Mouse (Mus musculus) cerebellum, adult (tissue): Measurements from ENCODE around the gene Gm13289.
"Not testable (repeated sequence)": the region's sequence is repeated elsewhere in the genome, so short reads cannot be mapped to it uniquely, and the experiment has no call there.

Experiments used
- ATAC-seq: cut with Nextera tagmentation; 2 replicates; pipeline ENCODE4 v1.9.2; 2017; ENCODE audit warnings: mild to moderate bottlenecking, moderate library complexity, mixed read lengths; ENCODE audit not compliant: insufficient number of reproducible peaks, low FRiP score, low TSS enrichment

Gene Gm13289

DNA sequence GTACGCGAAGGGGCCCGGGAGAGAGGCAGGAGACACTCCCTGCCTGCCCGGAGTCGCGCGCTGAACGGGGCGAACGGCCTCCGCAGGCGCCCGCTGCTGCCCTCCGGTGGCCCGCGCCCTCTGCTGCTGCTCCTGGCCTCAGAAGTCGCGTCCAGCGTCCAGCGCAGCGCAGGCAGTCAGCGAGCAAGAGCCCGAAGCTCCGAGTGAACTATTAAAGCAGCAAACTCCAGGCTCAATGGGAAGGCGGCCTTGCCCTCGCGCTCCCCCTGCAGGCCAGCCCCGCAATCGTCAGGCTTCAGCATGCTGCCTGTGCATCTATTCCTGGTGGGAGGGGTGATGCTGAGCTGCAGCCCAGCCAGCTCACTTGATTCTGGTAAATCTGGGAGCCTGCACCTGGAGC lies at the start of gene Gm13289:
Gm13289 (plus strand) TSS at position 301 of the 400 bp plus-strand sequence.
- ATAC-seq, result not testable (repeated sequence)

DNA sequence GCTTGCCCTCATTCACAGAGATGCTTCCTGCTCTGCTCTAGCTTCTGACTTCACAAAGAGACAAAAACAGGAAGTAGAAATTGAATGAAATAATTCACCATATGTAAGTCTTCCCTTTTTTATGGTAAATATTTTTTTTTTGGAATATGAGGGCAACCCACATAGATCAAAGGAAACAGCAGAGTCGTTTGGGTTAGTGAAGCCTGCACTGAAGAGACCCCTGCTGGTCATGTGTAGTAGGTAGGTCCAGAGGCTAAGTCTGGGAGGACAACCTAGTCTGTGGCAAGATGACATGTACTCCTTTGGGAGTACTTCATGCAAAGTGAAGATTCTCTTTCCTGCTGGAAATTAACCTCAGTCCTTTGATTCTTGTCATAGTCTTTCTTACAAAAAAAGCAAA lies 49.4 kb upstream of the Gm13289 start:
- no peak for ATAC-seq

DNA sequence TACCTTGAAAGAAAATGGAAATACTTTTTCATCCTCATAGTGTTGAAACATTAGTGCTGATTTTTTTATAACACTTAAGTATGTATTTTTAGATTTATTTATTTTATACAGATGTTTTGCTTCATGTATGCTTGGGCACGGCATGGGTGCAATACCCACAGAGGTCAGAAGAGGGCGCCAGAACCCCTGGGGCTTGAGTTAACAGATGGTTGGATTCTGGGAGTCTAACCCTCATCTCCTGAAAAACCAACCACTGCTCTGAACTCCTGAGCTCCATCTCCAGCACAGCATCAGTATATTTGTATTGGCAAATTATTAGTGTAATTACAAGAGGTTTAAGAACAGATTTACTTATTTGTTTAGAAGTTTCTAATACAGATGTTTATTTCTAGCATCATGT lies 38.2 kb upstream of the Gm13289 start:
- ATAC-seq, result peak; percentile 36; the same call in 1 of the 2 replicates

DNA sequence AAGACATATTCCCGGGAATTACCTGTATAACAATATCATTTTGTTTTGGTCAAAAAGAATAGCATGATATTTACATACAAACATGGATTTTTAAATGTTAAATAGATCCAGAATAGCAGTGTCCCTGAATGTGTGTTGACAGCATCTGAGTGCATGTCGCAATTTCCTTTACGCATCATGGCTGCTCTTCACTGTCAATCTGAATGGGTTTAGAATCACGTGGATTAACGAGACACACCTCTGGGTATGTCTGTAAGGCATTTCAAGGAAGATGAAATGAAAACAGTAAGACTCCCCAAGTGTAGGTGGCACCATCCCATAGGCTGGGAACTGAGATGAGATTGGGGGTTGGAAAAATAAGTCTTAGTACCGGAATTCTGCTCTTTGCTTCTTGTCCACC lies 37.7 kb upstream of the Gm13289 start:
- no peak for ATAC-seq

DNA sequence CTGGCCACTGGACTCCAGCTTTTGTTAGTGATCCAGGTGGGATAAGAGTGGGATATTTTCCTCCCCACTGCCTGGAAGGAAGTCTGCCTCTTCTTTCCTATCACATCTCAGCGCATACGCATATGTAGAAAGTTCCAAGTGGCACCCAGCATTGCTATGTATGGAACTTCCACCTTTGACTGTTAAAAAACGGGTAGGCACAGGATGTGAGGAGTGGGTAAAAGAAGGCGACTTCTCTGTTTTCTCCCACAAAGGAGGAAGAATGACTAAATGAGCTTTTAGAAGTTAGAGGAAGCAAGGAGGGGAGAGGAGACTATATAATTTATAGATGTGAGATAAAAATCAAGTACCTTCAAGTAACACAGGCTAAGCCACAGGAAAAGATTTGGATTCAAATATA lies 35.3 kb upstream of the Gm13289 start:
- no peak for ATAC-seq

DNA sequence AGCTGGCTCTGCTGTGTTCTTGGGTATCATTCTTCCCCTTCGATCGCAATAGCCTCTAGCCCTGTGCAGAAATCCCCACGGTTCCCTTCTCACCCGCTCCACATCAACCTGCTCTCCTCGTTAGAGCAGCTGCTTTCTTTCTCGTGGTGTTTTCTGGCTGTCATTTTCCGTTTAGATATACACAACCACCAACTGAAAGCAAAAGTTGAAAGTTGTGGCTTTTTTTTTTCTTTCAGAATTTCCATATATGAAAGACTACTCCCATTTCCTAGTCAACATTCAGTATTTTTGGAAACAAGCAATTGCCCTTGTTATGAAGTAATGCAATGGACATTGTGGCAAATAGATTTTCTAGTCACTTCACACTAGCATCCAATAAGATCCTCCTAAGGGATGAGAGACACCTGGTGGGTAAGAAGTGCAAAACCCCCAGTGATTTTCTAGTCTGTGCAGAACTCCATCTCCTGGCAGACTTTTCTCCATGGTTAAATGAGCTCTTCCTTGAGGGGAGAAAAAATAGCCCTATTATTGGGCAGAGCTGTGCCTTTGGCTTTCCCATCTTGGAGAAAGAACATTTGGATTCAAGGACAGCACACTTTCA lies 33.9 kb upstream of the Gm13289 start:
- no peak for ATAC-seq

DNA sequence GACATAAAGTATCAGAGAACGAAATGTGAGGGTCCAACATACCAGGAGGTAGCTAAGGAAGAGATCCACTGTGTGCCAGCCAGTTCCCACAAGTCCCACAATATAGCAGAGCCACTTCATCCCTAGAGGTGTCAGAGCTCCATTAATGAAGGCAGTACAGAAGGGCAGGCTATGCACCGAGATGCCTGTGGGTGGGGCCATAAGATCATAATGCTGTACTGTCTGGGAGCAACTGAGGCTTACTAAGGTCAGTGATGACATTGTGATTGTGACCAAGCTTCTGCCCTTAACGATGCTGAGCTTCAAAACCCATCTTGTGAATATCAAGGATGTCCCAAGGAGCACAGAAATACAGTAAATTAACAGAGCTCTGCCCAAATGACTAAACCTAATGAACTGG lies 32.5 kb upstream of the Gm13289 start:
- 0 out of 2 replicates have a peak, but pooled peaks have one; percentile 61 for ATAC-seq

DNA sequence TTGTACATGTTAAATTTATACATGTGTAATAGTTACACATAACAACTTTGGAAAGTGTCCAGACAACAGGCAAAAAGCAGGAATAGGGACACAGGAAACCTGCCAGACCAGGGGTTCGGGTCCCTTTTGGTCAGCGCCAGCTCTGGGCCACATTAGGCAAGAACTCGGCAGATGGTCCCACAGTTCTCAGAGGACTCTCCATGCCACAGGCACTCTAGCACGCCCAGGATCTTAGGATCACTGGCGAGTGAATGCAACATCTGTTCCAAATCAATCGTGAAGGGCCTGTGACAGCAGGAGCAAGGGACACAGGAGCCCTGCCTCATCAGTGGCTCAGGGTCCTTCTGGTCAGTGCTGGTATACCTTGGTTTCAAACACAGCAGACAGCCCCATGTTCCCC lies 26.8 kb upstream of the Gm13289 start:
- ATAC-seq, result no peak

DNA sequence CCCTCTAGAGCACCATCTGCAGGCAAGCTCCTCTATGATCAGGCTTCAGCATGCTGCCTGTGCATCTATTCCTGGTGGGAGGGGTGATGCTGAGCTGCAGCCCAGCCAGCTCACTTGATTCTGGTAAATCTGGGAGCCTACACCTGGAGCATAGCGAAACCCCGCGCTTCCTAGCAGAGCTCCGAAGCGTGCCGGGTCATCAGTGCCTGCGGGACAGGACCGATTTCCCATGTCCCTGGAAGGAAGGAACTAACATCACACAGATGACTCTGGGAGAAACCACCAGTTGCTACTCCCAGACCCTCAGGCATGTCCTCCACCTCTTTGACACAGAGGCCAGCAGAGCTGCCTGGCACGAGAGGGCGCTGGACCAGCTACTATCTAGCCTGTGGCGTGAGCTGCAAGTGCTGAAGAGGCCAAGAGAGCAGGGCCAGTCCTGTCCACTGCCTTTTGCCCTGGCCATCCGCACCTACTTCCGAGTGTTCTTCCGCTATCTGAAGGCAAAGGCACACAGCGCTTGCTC lies 21.8 kb upstream of the Gm13289 start, which contains the start of gene Gm13271:
Gm13271 (plus strand) TSS at position 51 of the 523 bp plus-strand sequence.
- not testable (repeated sequence) for ATAC-seq

DNA sequence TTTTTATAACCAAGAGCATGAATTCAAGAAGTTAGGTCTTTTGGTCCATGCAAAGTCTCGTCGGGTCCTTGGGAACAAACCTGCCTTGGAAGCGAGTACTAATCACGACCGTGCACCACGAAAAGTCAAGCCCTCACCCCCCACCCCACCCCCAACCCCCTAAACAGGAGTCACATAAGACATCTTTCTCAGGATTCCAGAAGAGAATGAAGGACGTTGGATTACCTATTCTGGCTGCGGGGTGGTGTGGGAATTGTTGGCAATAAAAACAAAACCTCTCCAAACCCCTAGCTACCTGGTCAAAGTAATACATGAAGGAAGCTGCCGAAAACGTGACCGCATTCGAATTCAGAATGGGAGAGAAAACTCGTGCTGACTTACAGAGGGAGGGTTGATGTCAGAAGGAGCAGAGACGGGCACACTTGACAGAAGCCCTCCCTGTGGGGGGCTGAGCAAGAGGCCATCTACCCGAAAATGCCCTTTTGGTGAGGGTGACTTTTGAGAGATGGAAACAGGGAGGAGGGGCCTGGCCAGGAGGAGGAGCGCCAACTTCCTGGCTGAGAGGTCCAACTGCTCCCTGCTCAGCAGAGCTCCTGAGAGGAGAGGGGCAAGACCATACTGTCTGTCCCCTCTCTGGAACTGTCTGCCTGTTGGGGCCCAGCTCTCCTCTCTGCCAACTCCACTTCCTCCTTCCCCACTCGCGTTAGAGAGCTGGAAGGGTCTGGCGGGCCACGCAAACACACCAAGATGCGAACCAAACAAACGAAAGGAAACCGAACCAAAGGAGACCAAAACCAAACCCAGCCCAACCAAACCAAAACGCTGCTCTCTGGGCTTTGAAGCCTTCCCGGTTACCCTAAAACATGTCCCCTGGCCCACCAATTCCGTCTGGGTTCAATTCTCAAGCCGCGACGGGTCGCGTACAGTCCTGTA lies 19.9 kb upstream of the Gm13289 start:
- not testable (repeated sequence) for ATAC-seq

DNA sequence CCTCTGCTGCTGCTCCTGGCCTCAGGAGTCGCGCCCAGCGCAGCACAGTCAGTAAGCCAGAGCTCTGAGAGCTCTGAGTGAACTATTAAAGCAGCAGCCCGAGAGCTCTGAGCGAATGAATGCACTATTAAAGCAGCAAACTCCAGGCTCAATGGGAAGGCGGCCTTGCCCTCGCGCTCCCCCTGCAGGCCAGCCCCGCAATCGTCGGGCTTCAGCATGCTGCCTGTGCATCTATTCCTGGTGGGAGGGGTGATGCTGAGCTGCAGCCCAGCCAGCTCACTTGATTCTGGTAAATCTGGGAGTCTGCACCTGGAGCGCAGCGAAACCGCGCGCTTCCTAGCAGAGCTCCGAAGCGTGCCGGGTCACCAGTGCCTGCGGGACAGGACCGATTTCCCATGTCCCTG lies 19.1 kb upstream of the Gm13289 start:
- peak; percentile 100 for ATAC-seq

DNA sequence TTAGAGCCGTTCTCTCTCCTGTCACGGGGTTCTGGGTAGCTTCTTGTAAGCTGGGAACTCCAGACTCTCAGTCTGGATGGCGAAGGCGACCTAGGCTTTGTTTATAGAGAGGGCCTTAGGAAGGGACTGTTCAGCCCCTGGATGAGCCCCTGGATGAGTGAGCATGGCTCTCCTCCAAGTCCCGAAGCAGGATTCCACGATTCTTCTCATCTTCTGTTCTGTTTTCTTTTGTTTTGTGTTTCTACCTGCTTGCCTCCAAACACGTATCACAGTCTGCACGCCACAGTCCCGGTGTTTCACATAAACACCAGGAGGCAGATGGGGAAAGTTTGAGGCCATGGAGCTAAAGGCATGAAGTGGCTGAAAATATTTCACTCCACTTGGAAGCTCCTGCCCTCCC lies 18.0 kb upstream of the Gm13289 start:
- ATAC-seq, result not testable (repeated sequence)

DNA sequence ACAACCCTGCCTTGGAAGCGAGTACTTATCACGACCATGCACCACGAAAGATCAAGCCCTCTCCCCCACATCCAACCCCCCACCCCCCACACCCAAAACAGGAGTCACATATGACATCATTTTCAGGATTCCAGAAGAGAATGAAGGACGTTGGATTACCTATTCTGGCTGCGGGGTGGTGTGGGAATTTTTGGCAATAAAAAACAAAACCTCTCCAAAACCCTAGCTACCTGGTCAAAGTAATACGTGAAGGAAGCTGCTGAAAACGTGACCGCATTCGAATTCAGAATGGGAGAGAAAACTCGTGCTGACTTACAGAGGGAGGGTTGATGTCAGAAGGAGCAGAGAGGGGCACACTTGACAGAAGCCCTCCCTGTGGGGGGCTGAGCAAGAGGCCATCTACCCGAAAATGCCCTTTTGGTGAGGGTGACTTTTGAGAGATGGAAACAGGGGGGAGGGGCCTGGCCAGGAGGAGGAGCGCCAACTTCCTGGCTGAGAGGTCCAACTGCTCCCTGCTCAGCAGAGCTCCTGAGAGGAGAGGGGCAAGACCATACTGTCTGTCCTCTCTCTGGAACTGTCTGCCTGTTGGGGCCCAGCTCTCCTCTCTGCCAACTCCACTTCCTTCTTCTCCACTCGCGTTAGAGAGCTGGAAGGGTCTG lies 17.0 kb upstream of the Gm13289 start, which contains the start of gene Gm13283:
Gm13283 (plus strand) TSS at position 510 of the 659 bp plus-strand sequence.
- not testable (repeated sequence) for ATAC-seq

DNA sequence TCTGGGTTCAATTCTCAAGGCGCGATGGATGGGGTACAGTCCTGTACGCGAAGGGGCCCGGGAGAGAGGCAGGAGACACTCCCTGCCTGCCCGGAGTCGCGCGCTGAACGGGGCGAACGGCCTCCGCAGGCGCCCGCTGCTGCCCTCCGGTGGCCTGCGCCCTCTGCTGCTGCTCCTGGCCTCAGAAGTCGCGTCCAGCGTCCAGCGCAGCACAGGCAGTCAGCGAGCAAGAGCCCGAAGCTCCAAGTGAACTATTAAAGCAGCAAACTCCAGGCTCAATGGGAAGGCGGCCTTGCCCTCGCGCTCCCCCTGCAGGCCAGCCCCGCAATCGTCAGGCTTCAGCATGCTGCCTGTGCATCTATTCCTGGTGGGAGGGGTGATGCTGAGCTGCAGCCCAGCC lies 16.3 kb upstream of the Gm13289 start:
- not testable (repeated sequence) for ATAC-seq

DNA sequence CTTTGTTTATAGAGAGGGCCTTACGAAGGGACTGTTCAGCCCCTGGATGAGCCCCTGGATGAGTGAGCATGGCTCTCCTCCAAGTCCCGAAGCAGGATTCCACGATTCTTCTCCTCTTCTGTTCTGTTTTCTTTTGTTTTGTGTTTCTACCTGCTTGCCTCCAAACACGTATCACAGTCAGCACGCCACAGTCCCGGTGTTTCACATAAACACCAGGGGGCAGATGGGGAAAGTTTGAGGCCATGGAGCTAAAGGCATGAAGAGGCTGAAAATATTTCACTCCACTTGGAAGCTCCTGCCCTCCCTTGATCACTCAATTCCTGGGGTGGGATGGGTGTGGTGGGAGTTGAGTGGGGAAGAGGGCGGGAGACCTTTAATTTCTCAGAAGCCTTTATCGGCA lies 14.9 kb upstream of the Gm13289 start:
- not testable (repeated sequence) for ATAC-seq

DNA sequence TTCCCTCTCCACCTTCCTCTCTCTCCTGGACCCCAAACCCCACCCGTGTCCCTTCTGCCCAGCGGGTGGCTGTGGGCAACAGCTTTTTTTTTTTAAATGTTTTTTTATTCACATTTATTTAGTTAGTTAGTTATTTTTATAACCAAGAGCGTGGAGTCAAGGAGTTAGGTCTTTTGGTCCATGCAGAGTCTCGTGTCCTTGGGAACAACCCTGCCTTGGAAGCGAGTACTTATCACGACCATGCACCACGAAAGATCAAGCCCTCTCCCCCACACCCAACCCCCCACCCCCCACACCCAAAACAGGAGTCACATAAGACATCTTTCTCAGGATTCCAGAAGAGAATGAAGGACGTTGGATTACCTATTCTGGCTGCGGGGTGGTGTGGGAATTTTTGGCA lies 14.4 kb upstream of the Gm13289 start:
- not testable (repeated sequence) for ATAC-seq

DNA sequence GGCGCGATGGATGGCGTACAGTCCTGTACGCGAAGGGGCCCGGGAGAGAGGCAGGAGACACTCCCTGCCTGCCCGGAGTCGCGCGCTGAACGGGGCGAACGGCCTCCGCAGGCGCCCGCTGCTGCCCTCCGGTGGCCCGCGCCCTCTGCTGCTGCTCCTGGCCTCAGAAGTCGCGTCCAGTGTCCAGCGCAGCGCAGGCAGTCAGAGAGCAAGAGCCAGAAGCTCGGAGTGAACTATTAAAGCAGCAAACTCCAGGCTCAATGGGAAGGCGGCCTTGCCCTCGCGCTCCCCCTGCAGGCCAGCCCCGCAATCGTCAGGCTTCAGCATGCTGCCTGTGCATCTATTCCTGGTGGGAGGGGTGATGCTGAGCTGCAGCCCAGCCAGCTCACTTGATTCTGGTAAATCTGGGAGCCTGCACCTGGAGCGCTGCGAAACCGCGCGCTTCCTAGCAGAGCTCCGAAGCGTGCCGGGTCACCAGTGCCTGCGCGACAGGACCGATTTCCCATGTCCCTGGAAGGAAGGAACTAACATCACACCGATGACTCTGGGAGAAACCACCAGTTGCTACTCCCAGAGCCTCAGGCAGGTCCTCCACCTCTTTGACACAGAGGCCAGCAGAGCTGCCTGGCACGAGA lies 13.2 kb upstream of the Gm13289 start:
- ATAC-seq, result peak; percentile 76; the same call in 1 of the 2 replicates

DNA sequence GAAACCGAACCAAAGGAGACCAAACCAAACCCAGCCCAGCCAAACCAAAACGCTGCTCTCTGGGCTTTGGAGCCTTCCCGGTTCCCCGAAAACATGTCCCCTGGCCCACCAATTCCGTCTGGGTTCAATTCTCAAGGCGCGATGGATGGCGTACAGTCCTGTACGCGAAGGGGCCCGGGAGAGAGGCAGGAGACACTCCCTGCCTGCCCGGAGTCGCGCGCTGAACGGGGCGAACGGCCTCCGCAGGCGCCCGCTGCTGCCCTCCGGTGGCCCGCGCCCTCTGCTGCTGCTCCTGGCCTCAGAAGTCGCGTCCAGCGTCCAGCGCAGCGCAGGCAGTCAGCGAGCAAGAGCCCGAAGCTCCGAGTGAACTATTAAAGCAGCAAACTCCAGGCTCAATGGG lies 3.2 kb upstream of the Gm13289 start, which contains the start of gene Gm13290:
Gm13290 (plus strand) TSS at position 301 of the 400 bp plus-strand sequence.
- ATAC-seq, result not testable (repeated sequence)

DNA sequence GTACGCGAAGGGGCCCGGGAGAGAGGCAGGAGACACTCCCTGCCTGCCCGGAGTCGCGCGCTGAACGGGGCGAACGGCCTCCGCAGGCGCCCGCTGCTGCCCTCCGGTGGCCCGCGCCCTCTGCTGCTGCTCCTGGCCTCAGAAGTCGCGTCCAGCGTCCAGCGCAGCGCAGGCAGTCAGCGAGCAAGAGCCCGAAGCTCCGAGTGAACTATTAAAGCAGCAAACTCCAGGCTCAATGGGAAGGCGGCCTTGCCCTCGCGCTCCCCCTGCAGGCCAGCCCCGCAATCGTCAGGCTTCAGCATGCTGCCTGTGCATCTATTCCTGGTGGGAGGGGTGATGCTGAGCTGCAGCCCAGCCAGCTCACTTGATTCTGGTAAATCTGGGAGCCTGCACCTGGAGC lies 2.8 kb downstream of the Gm13289 start, which contains the start of gene Gm13272:
Gm13272 (plus strand) TSS at position 301 of the 400 bp plus-strand sequence.
- ATAC-seq, result not testable (repeated sequence)

DNA sequence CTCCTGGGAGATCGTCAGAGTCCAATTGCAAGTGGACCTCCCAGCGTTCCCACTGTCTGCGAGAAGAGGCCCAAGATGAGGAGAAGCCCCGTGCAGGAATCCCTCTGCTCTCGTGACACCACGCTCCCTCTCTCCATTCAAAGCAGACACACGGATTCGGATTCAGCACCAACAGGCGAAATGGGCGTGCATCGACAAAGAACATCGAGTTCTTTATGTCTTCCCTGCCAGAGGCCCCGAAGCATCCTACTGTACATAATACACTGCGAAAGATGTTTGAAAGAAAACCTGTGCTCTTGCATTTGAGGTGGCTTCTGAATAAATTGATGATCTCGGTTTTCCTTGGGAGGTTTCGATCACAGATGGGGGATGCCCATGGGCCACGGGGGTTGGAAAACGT lies 3.6 kb downstream of the Gm13289 start:
- ATAC-seq, result not testable (repeated sequence)
